Mouse (Mus musculus): ENCODE results near the gene Gm49322. TPM values are rescaled to one million over a fixed set of nuclear protein-coding genes. Genes with fewer than 3 reads are reported as not detected.
A peak's percentile ranks its signal among the peaks of the same experiment; 100 is the strongest.

The Gm49322 gene
- polyA plus RNA-seq, 1 experiment from 2014 or later: 4.0 TPM

DNA sequence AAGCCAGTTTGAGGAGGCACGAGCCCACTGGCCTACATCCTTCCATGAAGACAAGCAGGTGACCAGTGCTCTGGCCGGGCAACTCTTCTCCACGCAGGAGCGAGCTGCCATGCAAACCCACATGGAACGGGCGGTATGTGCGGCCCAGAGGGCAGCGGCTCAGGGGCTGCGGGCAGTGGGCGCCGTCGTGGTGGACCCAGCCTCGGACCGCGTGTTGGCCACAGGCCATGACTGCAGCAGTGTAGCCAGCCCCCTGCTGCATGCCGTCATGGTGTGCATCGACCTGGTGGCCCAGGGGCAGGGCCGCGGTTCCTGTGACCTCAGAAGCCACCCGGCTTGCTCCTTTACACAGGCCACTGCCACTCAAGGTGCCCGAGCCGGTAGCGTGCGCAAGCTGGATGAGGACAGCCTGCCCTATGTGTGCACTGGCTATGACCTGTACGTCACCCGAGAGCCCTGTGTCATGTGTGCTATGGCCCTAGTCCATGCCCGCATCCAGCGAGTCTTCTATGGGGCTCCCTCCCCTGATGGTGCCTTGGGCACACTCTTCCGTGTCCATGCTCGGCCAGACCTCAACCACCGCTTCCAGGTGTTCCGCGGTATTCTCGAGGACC, 1.0 kb downstream of the Gm49322 start:
- peaks cover 24% of the 10 kb centered on the region for H3K4me1 ChIP-seq (ENCODE audit: control insufficient read depth, insufficient read depth, low read length)
- no peak for ATAC-seq
- peak overlapping the region; percentile 45 for H3K27ac ChIP-seq (ENCODE audit: low read length)
- 94% methylated on average over 34 of the region's 34 CpGs for WGBS
- H3K27me3 ChIP-seq (replicated peaks; ENCODE audit: control insufficient read depth, insufficient read depth, low read length): no peaks in the 10 kb centered on the region
- H3K36me3 ChIP-seq (ENCODE audit: control insufficient read depth, insufficient read depth, low read length): peaks cover 26% of the 10 kb centered on the region
- 0 out of 2 replicates have a peak overlapping the region, but pooled peaks have one; percentile 6 for H3K4me2 ChIP-seq (ENCODE audit: low read depth, low read length)
- 0 out of 2 replicates have a peak overlapping the region, but pooled peaks have one; percentile 16 for H3K4me3 ChIP-seq (ENCODE audit: low read length)
- 0 out of 2 replicates have a peak overlapping the region, but pooled peaks have one; percentile 10 for H3K9ac ChIP-seq (ENCODE audit: low read depth, low read length)
- no peaks in the 10 kb centered on the region for H3K9me3 ChIP-seq (ENCODE audit: control insufficient read depth, low read length)

DNA sequence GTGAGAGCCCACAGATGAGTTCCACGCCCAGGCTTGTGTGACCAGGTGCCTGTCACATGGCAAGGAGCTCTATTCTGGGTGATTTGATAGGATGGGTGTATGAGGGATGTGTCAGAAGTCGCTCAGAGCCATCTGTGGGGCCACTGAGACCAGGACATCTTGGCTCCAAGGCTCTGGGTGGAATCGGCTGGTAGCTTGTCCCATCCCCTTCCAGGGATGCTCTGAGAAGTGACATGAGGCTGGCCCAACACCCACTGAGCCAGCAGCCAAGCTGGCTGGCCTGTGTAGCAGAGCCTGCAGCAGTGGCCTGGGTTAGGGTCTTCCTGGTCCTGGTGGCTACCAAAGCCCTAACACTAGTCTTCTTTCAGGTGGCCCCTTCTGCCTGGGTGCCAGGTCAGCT, 2.6 kb downstream of the Gm49322 start:
- peaks cover 20% of the 10 kb centered on the region for H3K4me1 ChIP-seq (ENCODE audit: control insufficient read depth, insufficient read depth, low read length)
- 93% methylated on average over 3 of the region's 3 CpGs for WGBS
- H3K4me3 ChIP-seq (ENCODE audit: low read length): no peak overlapping the region
- no peak for ATAC-seq
- H3K36me3 ChIP-seq (ENCODE audit: control insufficient read depth, insufficient read depth, low read length): peaks cover 30% of the 10 kb centered on the region
- no peak overlapping the region for H3K27ac ChIP-seq (ENCODE audit: low read length)
- H3K27me3 ChIP-seq (replicated peaks; ENCODE audit: control insufficient read depth, insufficient read depth, low read length): no peaks in the 10 kb centered on the region
- H3K9me3 ChIP-seq (ENCODE audit: control insufficient read depth, low read length): no peaks in the 10 kb centered on the region
- no peak overlapping the region for H3K4me2 ChIP-seq (ENCODE audit: low read depth, low read length)
- no peak overlapping the region for H3K9ac ChIP-seq (ENCODE audit: low read depth, low read length)

DNA sequence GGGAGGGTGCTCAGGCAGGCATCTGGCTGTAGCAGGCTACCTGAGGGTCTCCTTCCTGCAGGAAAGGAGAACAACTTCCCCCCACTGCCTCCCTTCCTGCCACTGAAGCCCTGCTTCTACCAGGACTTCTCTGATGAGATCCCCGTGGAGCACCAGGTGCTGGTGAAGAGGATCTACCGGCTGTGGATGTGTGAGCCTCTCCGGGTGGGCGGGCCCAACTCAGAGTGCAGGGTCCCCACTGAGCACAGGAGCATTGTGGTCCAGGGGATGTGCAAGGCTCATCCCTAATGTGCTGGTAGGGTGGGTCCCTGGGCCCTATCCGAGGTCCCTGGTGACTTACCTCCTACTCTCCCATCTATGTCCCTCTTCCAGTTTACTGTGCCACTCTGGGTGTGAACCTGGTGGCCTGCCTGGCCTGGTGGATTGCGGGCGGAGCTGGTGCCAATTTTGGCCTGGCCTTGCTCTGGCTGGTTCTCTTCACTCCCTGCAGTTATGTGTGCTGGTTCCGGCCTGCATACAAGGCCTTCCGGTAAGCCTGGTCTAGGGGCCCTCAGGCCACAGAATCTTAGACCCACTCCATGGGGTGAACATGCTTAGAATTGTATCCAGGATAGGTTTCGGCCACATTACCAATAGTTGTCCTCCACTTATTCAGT, 3.6 kb downstream of the Gm49322 start:
- no peak overlapping the region for H3K9ac ChIP-seq (ENCODE audit: low read depth, low read length)
- WGBS: 88% methylated on average over 10 of the region's 10 CpGs
- ATAC-seq: no peak
- no peak overlapping the region for H3K4me2 ChIP-seq (ENCODE audit: low read depth, low read length)
- H3K36me3 ChIP-seq (ENCODE audit: control insufficient read depth, insufficient read depth, low read length): peaks cover 33% of the 10 kb centered on the region
- H3K4me3 ChIP-seq (ENCODE audit: low read length): no peak overlapping the region
- H3K9me3 ChIP-seq (ENCODE audit: control insufficient read depth, low read length): no peaks in the 10 kb centered on the region
- no peak overlapping the region for H3K27ac ChIP-seq (ENCODE audit: low read length)
- no peaks in the 10 kb centered on the region for H3K27me3 ChIP-seq (replicated peaks; ENCODE audit: control insufficient read depth, insufficient read depth, low read length)
- peaks cover 10% of the 10 kb centered on the region for H3K4me1 ChIP-seq (ENCODE audit: control insufficient read depth, insufficient read depth, low read length)

DNA sequence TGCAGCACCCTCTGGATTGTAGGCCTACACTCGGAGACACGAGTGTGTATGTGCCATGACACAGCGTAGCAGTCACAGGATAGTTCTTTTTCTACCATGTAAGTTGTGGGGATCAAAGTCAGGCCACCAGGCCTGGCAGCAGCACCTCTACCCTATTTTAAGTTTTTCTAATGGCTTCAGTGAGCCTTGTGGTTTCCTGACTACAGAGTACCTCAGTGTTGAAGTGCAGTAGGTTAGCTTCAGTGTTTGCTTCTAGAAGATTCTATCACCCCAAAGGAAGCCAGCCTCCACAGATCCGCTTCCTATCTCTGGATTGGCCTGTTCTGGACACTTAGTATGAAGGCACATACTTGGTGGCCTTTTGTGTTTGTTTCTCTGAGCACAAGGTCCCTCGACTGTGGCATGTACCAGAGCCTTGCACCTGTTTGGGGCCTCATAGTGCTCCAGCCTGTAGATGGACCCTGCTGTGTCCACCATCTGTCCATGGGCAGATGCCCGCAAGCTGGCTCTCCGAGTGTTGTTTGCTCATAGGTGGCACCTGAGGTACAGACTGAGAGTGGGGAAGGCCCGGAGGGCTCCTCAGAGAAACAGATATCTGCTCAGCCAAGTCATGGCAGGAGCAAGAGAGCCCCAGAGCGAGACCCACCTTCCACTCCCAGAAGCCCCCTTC, 4.4 kb downstream of the Gm49322 start:
- 93% methylated on average over 9 of the region's 9 CpGs for WGBS
- Histone ChIP-seq H3K27ac (ENCODE audit: low read length) (no peak overlapping the region), H3K9ac (ENCODE audit: low read depth, low read length) (no peak overlapping the region), H3K36me3 (ENCODE audit: control insufficient read depth, insufficient read depth, low read length) (peaks cover 37% of the 10 kb centered on the region), H3K9me3 (ENCODE audit: control insufficient read depth, low read length) (no peaks in the 10 kb centered on the region), H3K4me1 (ENCODE audit: control insufficient read depth, insufficient read depth, low read length) (peaks cover 8% of the 10 kb centered on the region), H3K4me3 (ENCODE audit: low read length) (no peak overlapping the region), H3K27me3 (replicated peaks; ENCODE audit: control insufficient read depth, insufficient read depth, low read length) (no peaks in the 10 kb centered on the region), H3K4me2 (ENCODE audit: low read depth, low read length) (no peak overlapping the region)
- ATAC-seq: no peak

DNA sequence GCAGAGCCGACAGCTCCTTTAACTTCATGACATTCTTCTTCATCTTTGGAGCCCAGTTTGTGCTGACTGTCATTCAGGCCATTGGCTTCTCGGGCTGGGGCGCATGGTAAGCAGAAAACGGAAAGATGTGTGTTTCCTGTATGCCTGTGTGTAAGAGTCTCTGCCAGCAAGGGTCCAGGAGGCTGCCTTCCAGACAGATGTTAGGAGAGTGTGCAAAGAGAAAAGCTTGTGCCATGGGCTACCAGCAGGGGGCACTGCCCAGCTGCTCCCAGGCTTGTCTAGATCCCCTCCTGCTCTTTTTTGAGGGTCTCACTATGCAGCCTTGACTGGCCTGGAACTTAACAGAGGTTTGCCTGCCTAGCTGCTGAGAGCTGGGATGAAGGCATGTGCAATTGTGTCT, 5.2 kb downstream of the Gm49322 start:
- Histone ChIP-seq H3K4me1 (ENCODE audit: control insufficient read depth, insufficient read depth, low read length) (peaks cover 5% of the 10 kb centered on the region), H3K9ac (ENCODE audit: low read depth, low read length) (no peak overlapping the region), H3K4me2 (ENCODE audit: low read depth, low read length) (no peak overlapping the region), H3K9me3 (ENCODE audit: control insufficient read depth, low read length) (no peaks in the 10 kb centered on the region), H3K27me3 (replicated peaks; ENCODE audit: control insufficient read depth, insufficient read depth, low read length) (no peaks in the 10 kb centered on the region), H3K27ac (ENCODE audit: low read length) (no peak overlapping the region), H3K4me3 (ENCODE audit: low read length) (no peak overlapping the region), H3K36me3 (ENCODE audit: control insufficient read depth, insufficient read depth, low read length) (peaks cover 42% of the 10 kb centered on the region)
- no peak for ATAC-seq
- 64% methylated on average over 4 of the region's 4 CpGs for WGBS

DNA sequence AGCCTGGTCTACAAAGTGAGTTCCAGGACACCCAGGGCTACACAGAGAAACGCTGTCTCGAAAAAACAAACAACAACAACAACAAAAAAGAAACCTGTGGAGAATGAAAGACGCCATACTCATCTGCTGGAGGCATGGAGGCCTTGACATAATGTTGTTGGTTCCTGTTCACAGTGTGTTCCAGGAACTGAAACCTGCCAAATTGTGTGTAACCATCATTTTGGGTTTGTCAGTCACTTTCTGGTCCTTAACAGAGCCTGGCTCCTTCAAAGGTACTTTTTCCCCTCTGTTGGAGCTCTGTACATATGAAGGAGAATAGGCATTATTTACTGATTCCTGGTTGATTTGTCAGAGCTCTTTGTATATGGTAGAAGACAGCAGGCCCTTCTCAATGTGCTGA, 6.1 kb downstream of the Gm49322 start:
- Histone ChIP-seq H3K27ac (ENCODE audit: low read length) (no peak overlapping the region), H3K4me2 (ENCODE audit: low read depth, low read length) (no peak overlapping the region), H3K4me3 (ENCODE audit: low read length) (no peak overlapping the region), H3K27me3 (replicated peaks; ENCODE audit: control insufficient read depth, insufficient read depth, low read length) (no peaks in the 10 kb centered on the region), H3K4me1 (ENCODE audit: control insufficient read depth, insufficient read depth, low read length) (peaks cover 1% of the 10 kb centered on the region; the same call in 1 of the 2 replicates), H3K36me3 (ENCODE audit: control insufficient read depth, insufficient read depth, low read length) (peaks cover 35% of the 10 kb centered on the region), H3K9ac (ENCODE audit: low read depth, low read length) (no peak overlapping the region), H3K9me3 (ENCODE audit: control insufficient read depth, low read length) (no peaks in the 10 kb centered on the region)
- WGBS: 92% methylated on average over 3 of the region's 3 CpGs
- no peak for ATAC-seq

DNA sequence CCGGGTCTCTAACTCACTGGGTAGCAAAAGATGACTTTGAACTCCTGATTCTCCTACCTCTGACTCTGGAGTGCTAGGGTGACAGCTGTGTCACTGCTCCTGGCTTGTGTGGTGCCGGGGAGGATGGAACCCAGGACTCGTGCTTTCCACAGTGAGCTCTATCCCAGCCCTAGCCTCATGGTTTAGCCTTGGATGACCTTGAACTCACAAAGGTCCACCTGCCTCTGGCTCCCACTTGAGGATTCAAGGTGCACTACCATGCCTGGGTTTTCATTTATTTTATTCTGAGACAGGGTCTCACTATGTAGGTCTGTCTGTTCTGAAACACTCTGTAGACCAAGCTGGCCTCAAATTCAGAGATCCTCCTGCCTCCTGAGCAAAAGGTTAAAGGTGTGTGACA, 8.0 kb downstream of the Gm49322 start:
- Histone ChIP-seq H3K27ac (ENCODE audit: low read length) (no peak overlapping the region), H3K4me2 (ENCODE audit: low read depth, low read length) (no peak overlapping the region), H3K9ac (ENCODE audit: low read depth, low read length) (no peak overlapping the region), H3K9me3 (ENCODE audit: control insufficient read depth, low read length) (no peaks in the 10 kb centered on the region), H3K27me3 (replicated peaks; ENCODE audit: control insufficient read depth, insufficient read depth, low read length) (no peaks in the 10 kb centered on the region), H3K4me3 (ENCODE audit: low read length) (no peak overlapping the region), H3K36me3 (ENCODE audit: control insufficient read depth, insufficient read depth, low read length) (peaks cover 17% of the 10 kb centered on the region), H3K4me1 (ENCODE audit: control insufficient read depth, insufficient read depth, low read length) (no peaks in the 10 kb centered on the region)
- ATAC-seq: no peak
- WGBS: 82% methylated on average over 3 of the region's 3 CpGs

DNA sequence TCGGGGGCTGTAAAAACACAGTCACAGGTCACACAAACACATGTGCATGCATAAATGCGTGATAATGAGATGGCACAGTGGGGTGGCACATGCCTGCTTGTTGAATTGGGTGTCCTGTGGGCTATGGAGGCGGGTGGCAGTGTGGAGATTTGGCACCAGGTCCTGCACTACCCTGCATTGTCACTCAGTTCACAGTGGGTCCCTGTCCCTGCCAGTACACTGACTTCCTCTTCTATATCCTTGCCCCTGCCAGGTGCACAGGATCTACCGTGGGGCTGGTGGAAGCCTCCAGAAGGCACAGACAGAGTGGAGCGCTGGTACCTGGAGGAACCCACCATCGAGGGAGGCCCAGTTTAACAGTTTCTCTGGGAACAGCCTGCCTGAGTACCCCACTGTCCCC, 8.5 kb downstream of the Gm49322 start:
- Histone ChIP-seq H3K27me3 (replicated peaks; ENCODE audit: control insufficient read depth, insufficient read depth, low read length) (no peaks in the 10 kb centered on the region), H3K4me2 (ENCODE audit: low read depth, low read length) (no peak overlapping the region), H3K9me3 (ENCODE audit: control insufficient read depth, low read length) (no peaks in the 10 kb centered on the region), H3K27ac (ENCODE audit: low read length) (no peak overlapping the region), H3K4me1 (ENCODE audit: control insufficient read depth, insufficient read depth, low read length) (no peaks in the 10 kb centered on the region), H3K9ac (ENCODE audit: low read depth, low read length) (no peak overlapping the region), H3K4me3 (ENCODE audit: low read length) (no peak overlapping the region), H3K36me3 (ENCODE audit: control insufficient read depth, insufficient read depth, low read length) (peaks cover 16% of the 10 kb centered on the region)
- ATAC-seq: no peak
- 87% methylated on average over 6 of the region's 6 CpGs for WGBS

DNA sequence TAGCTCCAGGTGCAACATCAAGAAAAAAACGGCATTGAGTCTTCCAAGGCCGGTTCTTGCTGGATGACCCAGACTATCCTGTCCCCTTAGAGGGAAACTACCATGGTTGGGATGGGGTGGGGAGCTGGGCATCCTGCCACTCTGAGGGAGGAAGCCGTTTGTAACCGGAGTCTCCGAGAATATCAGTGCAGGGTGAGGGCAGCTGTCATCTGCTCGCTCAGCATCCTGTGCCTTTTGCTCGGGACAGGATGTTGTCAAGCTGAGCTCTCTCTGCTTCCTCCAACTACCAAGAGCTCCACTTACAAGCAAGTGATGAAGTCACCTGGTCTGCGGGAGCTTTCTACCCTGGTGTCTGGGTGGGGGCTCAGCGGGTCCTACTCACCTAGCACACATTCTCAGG, 12.4 kb downstream of the Gm49322 start:
- peaks cover 12% of the 10 kb centered on the region for H3K36me3 ChIP-seq (ENCODE audit: control insufficient read depth, insufficient read depth, low read length)
- no peak overlapping the region for H3K9ac ChIP-seq (ENCODE audit: low read depth, low read length)
- H3K9me3 ChIP-seq (ENCODE audit: control insufficient read depth, low read length): no peaks in the 10 kb centered on the region
- no peak for ATAC-seq
- no peak overlapping the region for H3K4me3 ChIP-seq (ENCODE audit: low read length)
- no peak overlapping the region for H3K27ac ChIP-seq (ENCODE audit: low read length)
- H3K27me3 ChIP-seq (replicated peaks; ENCODE audit: control insufficient read depth, insufficient read depth, low read length): no peaks in the 10 kb centered on the region
- H3K4me1 ChIP-seq (ENCODE audit: control insufficient read depth, insufficient read depth, low read length): peaks cover 5% of the 10 kb centered on the region
- WGBS: 73% methylated on average over 9 of the region's 9 CpGs
- no peak overlapping the region for H3K4me2 ChIP-seq (ENCODE audit: low read depth, low read length)

All from intestine, embryonic 16.5 days (tissue).